Mouse (Mus musculus) embryonic facial prominence, embryonic 12.5 days (tissue): ENCODE data around the gene Ube2v1. TPM values are rescaled to one million over a fixed set of nuclear protein-coding genes. Genes with fewer than 3 reads are reported as not detected.

Source experiments
- ATAC-seq: fragments of 200-750 bp; cut with Nextera tagmentation; 2 replicates; pipeline ENCODE4 v1.8.0; 2017; ENCODE audit not compliant: insufficient number of reproducible peaks, insufficient read depth, low FRiP score, low TSS enrichment
- H3K27ac ChIP-seq: fragments of 300-500 bp; sonication (generic); 2 replicates; pipeline ENCODE4 v1.5.1; 2016; ENCODE audit warnings: mild to moderate bottlenecking
- H3K27me3 ChIP-seq: fragments of 300-500 bp; sonication (generic); 2 replicates; pipeline ENCODE4 v1.6.1; 2016; ENCODE audit warnings: mild to moderate bottlenecking, moderate library complexity
- H3K36me3 ChIP-seq: fragments of 300-500 bp; sonication (generic); 2 replicates; pipeline ENCODE4 v1.6.1; 2016; ENCODE audit warnings: mild to moderate bottlenecking
- H3K4me1 ChIP-seq: fragments of 300-500 bp; sonication (generic); 2 replicates; pipeline ENCODE4 v1.6.1; 2016
- H3K4me2 ChIP-seq: fragments of 300-500 bp; sonication (generic); replicated peaks from 2 replicates; pipeline ENCODE4 v1.6.1; 2016; ENCODE audit warnings: mild to moderate bottlenecking, moderate library complexity
- H3K4me3 ChIP-seq: fragments of 300-500 bp; sonication (generic); 2 replicates; pipeline ENCODE4 v1.5.1; 2016; ENCODE audit warnings: mild to moderate bottlenecking
- H3K9ac ChIP-seq: fragments of 300-500 bp; sonication (generic); 2 replicates; pipeline ENCODE4 v1.6.1; 2016; ENCODE audit warnings: mild to moderate bottlenecking, moderate library complexity
- H3K9me3 ChIP-seq: fragments of 300-500 bp; sonication (generic); 2 replicates; pipeline ENCODE4 v1.6.1; 2016; ENCODE audit warnings: mild to moderate bottlenecking, moderate library complexity
- WGBS: fragments of 180-500 bp; shearing (Covaris S2); methylation state at CpG from one replicate; pipeline ENCODE4 v1.1.7; 2016; 5-methylcytosine and 5-hydroxymethylcytosine counted together
- polyA plus RNA-seq: library from polyadenylated mRNA; unstranded; fragments of >200 nt; fragmentation: Nextera tagmentation; extraction: Ambion mirVana; gene quantifications from 2 replicates; pipeline ENCODE4 v1.2.1, GENCODE M21; 2016

Gene Ube2v1
- polyA plus RNA-seq, 1 experiment from 2014 or later = 272 TPM

DNA sequence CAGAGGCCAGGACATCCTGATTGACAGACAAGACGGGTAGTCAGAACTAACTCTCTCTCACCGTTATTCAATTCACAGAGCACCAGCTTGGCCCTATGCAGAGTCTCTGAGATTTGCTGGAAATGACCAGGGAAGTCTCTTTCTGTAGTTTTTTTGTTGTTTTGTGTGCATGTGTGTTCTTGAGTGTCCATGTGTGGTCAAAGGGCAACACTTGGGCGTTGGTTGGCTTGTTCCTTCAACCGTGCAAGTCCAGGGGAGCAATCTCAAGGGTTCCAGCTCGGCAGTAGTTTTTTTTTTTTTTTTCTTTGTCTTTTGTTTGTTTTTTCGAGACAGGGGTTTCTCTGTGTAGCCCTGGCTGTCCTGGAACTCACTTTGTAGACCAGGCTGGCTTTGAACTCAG is 30.8 kb upstream of the Ube2v1 start:
- H3K4me3 ChIP-seq = 0 out of 2 replicates have a peak overlapping the region, but pooled peaks have one; percentile 87
- 60% methylated on average over 6 of the region's 6 CpGs for WGBS

DNA sequence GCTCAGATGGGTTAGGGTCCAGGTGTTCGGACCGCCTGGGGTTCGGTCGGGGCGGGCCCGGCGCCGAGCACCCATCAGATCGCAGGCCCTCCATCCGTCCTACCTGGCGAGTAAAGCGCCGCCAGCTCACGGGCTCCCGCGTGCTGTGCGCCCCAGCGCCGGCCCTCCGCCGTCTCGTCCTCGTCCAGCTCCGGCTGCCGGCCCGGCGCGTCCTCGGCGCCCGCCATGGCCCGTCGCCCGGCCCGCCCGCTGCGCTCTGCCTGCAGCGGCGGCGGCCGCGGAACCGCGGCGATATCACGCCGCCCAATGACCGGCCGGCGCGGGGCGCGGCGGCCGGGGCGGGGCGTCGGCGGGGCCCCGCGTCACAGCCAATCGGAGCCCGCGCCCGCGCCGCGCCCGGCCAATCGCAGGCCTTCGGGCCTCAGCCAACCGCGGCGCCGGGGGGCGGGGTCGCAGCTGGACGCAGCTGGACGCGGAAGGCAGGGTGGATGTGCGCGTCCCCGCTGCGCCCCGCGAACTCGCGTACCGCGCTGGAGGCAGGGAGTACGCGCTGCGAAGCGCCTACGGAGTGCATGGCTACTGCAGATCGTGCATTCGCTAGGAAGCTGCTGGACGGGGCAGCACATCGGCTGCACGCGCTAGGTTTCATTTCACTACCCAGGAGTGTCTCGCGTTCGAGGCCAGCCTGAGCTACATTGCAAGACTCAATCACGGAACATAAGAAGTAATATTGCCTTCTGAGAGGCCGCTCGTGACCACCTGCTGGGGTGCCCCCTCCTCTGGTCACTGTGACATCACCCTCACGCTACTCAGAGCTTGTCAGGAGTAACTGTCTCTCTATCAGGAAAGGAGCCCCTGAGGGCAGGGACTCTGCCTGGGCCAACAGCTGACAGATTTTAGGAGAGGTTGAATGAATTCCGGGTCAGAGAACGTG is 29.6 kb upstream of the Ube2v1 start, which contains the start of gene Gm20431:
Gene Gm20431 (minus strand): TSS at position 227 of the 934 bp plus-strand sequence.
- H3K27me3 ChIP-seq = peaks cover 5% of the 10 kb centered on the region; the same call in 1 of the 2 replicates
- H3K9ac ChIP-seq = peak within 1 kb of the TSS; percentile 93
- no peaks in the 10 kb centered on the region for H3K9me3 ChIP-seq
- peak; percentile 91 for ATAC-seq
- peak within 1 kb of the TSS; percentile 72 for H3K27ac ChIP-seq
- peak within 1 kb of the TSS; percentile 87 for H3K4me3 ChIP-seq
- WGBS = under 1% methylated on average over 69 of the region's 110 CpGs
- peak within 1 kb of the TSS; percentile 97 for H3K4me2 ChIP-seq
- peaks cover 39% of the 10 kb centered on the region for H3K4me1 ChIP-seq
- H3K36me3 ChIP-seq = no peaks in the 10 kb centered on the region

More for the DNA sequence above, 30.8 kb upstream of the Ube2v1 start:
- Histone ChIP-seq H3K9ac (no peak overlapping the region), H3K4me1 (peaks cover 33% of the 10 kb centered on the region), H3K4me2 (no peak overlapping the region), H3K27ac (no peak overlapping the region), H3K27me3 (peaks cover 5% of the 10 kb centered on the region; the same call in 1 of the 2 replicates), H3K36me3 (no peaks in the 10 kb centered on the region), H3K9me3 (no peaks in the 10 kb centered on the region)
- no peak for ATAC-seq

DNA sequence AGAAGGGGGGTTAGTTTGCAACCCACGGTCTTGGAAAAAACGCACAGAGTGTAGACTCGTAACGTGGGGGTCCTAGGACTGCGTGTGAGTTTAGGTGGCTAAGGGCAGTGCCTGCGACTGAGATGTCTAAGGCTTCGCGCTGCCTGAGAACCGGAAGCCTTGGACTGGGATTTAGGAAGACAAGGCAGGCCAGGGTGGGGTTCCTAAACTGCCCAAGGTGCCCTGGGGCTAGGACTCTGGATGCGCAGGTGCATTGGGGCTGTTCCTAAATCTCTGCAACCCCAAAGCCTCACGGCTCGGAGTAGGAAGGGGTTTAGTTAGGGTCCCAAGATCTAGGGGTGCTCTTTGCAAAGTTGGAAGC is 28.7 kb upstream of the Ube2v1 start:
- Histone ChIP-seq H3K27ac (peak overlapping the region; percentile 72), H3K4me3 (peak overlapping the region; percentile 87)

DNA sequence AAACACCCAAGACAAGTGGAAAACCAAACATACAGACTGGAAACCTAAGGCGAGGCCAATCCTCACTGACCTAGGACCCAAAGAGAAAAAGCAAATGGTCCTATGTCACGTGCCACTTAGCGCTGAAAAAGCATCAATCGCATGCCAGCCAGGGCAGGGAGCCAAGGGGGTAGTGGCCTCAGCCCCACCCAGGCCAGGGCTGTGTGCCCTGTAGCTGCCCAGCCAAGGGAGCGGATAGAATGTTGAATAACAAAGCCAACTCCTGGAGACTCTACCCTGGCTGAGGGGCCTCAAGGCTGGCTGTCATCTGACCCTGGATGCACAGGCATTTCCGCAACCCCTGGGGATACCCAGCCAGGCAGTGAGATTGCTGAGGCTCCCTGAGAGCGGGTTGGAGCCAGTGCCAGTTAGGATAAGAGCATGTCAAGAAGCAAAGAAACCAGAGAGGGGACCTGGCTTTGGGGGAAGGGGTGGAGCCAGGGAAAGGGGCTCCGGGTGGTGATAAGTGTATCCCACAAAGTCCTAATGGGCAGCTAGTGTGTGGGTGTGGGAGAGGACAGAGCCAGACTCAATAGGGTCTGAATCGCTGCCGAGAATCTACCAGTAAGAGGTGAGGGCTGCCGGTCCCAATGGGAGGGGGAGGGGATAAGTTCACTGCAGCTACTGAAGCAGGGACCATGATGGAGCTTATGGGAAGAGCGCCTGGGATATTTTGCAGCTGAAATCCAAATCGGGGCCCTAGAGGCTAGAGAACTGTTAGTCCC is 28.1 kb upstream of the Ube2v1 start:
- ATAC-seq = no peak
- Histone ChIP-seq H3K4me1 (peaks cover 40% of the 10 kb centered on the region), H3K4me3 (peak overlapping the region; percentile 87), H3K9ac (peak overlapping the region; percentile 93), H3K27me3 (peaks cover 5% of the 10 kb centered on the region; the same call in 1 of the 2 replicates), H3K36me3 (peaks cover 2% of the 10 kb centered on the region), H3K27ac (peak overlapping the region; percentile 72), H3K4me2 (peak overlapping the region; percentile 97), H3K9me3 (no peaks in the 10 kb centered on the region)
- 16% methylated on average over 13 of the region's 13 CpGs for WGBS

More for the DNA sequence above, 28.7 kb upstream of the Ube2v1 start:
- Histone ChIP-seq H3K36me3 (no peaks in the 10 kb centered on the region), H3K27me3 (peaks cover 5% of the 10 kb centered on the region; the same call in 1 of the 2 replicates), H3K9me3 (no peaks in the 10 kb centered on the region), H3K4me2 (peak overlapping the region; percentile 97), H3K9ac (peak overlapping the region; percentile 93), H3K4me1 (peaks cover 40% of the 10 kb centered on the region)
- ATAC-seq = no peak
- 1% methylated on average over 12 of the region's 12 CpGs for WGBS

DNA sequence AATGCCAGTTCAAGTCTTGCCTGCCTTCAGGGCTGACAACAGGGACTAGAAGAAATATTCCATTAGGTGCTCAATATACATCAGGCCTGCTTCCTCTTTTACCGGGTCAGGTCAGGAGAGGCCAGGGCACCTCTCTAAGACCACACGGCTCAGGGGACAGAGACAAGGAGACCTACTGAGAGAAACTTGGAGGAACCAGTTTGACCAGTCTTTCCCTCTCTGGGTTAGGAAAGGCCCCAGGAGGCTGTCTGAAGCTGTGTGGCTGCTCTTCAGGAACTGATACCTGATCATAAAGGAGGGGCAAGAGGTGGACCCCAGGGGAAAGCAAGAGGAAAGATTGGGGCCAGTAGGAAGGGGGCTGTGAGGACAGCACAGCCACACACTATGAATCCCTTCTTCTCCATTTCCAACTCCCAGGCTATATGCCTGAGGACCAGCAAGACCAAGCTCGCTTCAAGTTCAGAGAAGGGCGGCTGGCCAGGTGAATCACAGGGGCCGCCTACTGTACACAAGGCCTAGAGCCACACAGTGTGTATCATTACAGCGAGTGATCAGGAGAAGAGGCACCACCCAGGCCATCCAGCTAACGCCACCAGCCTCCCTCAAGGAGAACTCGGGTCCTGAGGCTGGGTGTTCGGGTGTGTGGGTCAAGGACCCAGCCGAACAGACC is 27.4 kb upstream of the Ube2v1 start:
- Histone ChIP-seq H3K27ac (peak overlapping the region; percentile 72), H3K27me3 (peaks cover 5% of the 10 kb centered on the region; the same call in 1 of the 2 replicates), H3K9me3 (no peaks in the 10 kb centered on the region), H3K4me1 (peaks cover 40% of the 10 kb centered on the region), H3K4me3 (peak overlapping the region; percentile 87), H3K36me3 (peaks cover 9% of the 10 kb centered on the region), H3K4me2 (peak overlapping the region; percentile 97), H3K9ac (peak overlapping the region; percentile 40)
- ATAC-seq = no peak
- 60% methylated on average over 10 of the region's 10 CpGs for WGBS

DNA sequence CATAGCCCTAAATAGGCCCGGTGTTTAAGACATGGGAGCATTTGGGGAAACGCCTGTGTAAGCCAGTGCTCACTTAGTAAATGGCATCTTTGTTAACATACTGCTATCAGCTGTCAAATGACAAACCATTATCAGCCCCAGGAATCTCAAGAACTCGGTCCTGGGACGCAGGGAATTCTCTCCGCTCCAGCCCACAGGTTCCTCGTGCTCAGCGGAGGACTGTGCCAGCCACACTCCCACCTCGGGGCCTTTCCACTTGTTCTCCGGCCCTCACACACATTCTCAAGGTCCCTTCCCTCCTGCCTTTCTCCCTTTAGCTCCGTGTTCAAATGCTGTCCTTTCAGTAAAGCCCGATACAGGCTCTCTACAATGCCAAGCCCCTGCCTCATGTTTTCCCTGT is 26.8 kb upstream of the Ube2v1 start:
- 57% methylated on average over 11 of the region's 11 CpGs for WGBS
- Histone ChIP-seq H3K4me1 (peaks cover 40% of the 10 kb centered on the region), H3K4me2 (peak overlapping the region; percentile 97; the same call in 1 of the 2 replicates), H3K9ac (no peak overlapping the region), H3K9me3 (no peaks in the 10 kb centered on the region), H3K4me3 (no peak overlapping the region), H3K27ac (no peak overlapping the region), H3K27me3 (peaks cover 5% of the 10 kb centered on the region; the same call in 1 of the 2 replicates), H3K36me3 (peaks cover 15% of the 10 kb centered on the region)
- no peak for ATAC-seq

DNA sequence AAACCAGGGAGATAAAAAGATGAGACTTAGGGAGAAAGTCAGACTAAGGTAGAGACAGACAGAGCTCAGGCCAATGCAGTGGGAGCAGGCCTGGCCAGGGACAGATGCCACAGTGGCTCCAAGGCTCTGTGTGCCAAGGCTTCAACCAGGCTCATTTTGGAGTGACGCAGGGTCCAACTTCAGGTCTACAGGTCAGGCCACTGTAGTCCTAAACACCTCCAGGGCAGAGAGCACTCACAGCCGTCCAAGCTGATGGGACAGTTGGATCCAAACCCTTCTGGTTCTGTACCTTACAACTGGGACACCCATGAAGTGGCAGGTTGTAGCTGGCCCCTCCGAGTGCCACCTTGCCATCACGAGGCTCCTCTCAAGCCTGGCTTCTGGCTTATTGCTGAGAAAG is 26.1 kb upstream of the Ube2v1 start:
- H3K4me2 ChIP-seq = no peak overlapping the region
- no peak overlapping the region for H3K27ac ChIP-seq
- no peaks in the 10 kb centered on the region for H3K9me3 ChIP-seq
- H3K9ac ChIP-seq = no peak overlapping the region
- no peak for ATAC-seq
- 85% methylated on average over 4 of the region's 4 CpGs for WGBS
- peaks cover 5% of the 10 kb centered on the region; the same call in 1 of the 2 replicates for H3K27me3 ChIP-seq
- H3K36me3 ChIP-seq = peaks cover 22% of the 10 kb centered on the region
- no peak overlapping the region for H3K4me3 ChIP-seq
- peaks cover 40% of the 10 kb centered on the region for H3K4me1 ChIP-seq

DNA sequence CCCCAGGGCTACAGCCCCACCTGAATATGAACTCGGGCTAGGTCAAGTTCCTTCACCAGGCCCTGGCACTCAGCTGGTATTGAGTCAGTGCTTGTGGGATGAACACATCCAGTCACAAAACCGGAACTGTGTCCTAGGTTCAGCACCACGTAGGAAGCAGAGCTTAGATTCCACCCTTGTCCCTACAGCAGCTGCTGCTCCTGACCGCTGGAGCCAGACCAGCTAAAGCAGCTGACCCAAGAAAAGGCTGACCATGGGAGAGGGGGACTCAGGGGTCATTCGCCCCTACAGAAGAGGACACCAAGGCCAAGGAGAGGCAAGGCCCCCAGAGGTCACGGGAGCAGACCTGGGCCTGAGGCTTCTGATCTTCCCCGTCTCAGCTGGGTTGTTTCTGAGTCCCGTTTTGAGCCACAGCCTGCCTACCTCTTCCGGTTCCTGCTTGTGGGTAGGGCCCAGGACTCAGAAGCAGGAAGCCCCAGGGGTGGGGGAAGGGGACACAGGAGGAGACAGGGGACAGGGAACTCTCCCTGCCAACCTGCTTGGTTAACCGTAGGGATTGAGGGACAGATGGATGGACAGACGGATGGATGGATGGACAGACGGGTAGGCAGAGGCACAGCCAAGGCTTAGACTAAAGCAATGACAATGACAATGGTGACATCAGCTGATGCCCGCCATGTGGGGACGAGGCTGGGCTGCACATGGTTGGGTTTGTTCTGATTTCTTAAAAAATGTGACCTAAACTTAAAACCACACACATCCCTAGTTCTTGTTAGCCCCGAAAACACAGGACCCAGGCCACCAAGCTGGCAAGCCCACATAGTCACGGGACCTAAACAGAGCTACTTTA is 25.0 kb upstream of the Ube2v1 start:
- no peak overlapping the region for H3K27ac ChIP-seq
- H3K36me3 ChIP-seq = peaks cover 33% of the 10 kb centered on the region
- no peaks in the 10 kb centered on the region for H3K27me3 ChIP-seq
- peaks cover 34% of the 10 kb centered on the region for H3K4me1 ChIP-seq
- H3K9ac ChIP-seq = no peak overlapping the region
- ATAC-seq = no peak
- WGBS = 78% methylated on average over 16 of the region's 16 CpGs
- no peak overlapping the region for H3K4me3 ChIP-seq
- H3K9me3 ChIP-seq = no peaks in the 10 kb centered on the region
- H3K4me2 ChIP-seq = no peak overlapping the region

DNA sequence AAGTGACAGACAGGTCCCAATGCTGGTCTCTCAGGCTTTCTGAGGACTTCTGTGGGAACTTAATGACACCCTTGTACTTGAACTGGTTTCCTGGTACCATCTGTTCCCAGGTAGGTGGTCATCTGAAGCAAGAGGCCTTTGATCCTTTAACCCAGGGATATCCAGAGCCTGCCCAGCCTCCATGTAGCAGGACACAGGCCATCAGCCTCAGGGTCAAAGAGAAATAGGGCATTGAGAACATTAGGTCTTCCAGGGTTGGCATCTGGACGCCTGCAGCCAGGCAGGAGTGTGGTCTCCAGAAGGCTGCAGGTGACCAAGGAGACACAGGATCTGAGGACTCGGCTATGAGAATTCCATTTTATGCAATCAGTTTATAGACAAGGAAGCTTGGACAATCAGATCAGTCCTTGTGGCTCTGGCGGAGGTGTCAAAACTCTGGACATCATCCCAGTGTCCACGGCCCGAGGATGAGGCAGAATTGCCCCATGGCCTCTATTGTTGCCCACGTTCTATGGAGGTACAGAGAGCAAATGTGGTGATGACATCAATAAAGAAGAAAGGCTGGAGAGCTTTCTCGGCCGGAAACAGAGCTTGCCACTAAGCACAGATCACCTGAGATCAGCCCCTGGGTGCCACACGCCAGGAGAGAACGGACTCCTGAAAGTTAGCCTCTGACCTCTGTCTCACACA is 23.2 kb upstream of the Ube2v1 start:
- Histone ChIP-seq H3K4me1 (peaks cover 25% of the 10 kb centered on the region), H3K27ac (no peak overlapping the region), H3K4me2 (no peak overlapping the region), H3K9ac (no peak overlapping the region), H3K27me3 (no peaks in the 10 kb centered on the region), H3K36me3 (peaks cover 40% of the 10 kb centered on the region), H3K9me3 (no peaks in the 10 kb centered on the region), H3K4me3 (no peak overlapping the region)
- WGBS = 91% methylated on average over 10 of the region's 10 CpGs
- ATAC-seq = no peak

DNA sequence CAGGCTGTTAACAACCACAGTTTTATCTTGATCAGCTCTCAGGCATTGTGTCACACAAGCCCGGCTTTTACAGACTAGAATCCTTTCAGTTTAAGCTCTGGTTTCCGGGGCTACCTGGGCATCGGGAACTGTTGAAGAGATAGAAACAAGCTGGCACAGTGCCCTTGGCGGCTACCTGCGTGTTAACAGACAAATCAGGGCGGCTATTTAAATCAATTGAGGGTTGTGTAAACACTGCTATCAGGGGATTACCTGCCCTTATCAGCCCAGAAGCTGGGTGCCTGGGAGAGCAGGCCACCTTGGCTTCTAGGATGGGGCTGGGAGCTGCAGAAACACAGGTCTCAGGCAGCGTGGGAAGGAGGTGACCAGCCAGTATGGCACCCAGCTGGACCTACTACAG is 20.8 kb upstream of the Ube2v1 start:
- no peak overlapping the region for H3K27ac ChIP-seq
- H3K4me1 ChIP-seq = 0 out of 2 replicates have a peak, but pooled peaks cover 7% of the 10 kb centered on the region
- no peaks in the 10 kb centered on the region for H3K27me3 ChIP-seq
- ATAC-seq = no peak
- no peaks in the 10 kb centered on the region for H3K9me3 ChIP-seq
- WGBS = 90% methylated on average over 7 of the region's 7 CpGs
- H3K4me2 ChIP-seq = no peak overlapping the region
- no peak overlapping the region for H3K9ac ChIP-seq
- peaks cover 55% of the 10 kb centered on the region for H3K36me3 ChIP-seq
- H3K4me3 ChIP-seq = no peak overlapping the region
